Mouse (Mus musculus) forebrain, embryonic 15.5 days (tissue): ENCODE data around the gene 4921517D22Rik. TPM values are rescaled to one million over a fixed set of nuclear protein-coding genes. Genes with fewer than 3 reads are reported as not detected.
A peak's percentile ranks its signal among the peaks of the same experiment; 100 is the strongest.
"Not testable (repeated sequence)": the region's sequence is repeated elsewhere in the genome, so short reads cannot be mapped to it uniquely, and the experiment has no call there.

Experiments
- ATAC-seq: fragments of 200-750 bp; cut with Nextera tagmentation; replicated peaks from 2 replicates; pipeline ENCODE4 v1.8.0; 2017; ENCODE audit warnings: mild to moderate bottlenecking, moderate TSS enrichment, moderate library complexity
- H3K27ac ChIP-seq: fragments of 300-500 bp; sonication (generic); replicated peaks from 2 replicates; pipeline ENCODE4 v1.5.1; 2015; ENCODE audit warnings: mild to moderate bottlenecking, inconsistent platforms
- H3K27me3 ChIP-seq: fragments of 300-500 bp; sonication (generic); 2 replicates; pipeline ENCODE4 v1.6.1; 2015; ENCODE audit warnings: inconsistent platforms
- H3K36me3 ChIP-seq: fragments of 300-500 bp; sonication (generic); 2 replicates; pipeline ENCODE4 v1.6.1; 2015; ENCODE audit warnings: mild to moderate bottlenecking, inconsistent platforms
- H3K4me1 ChIP-seq: fragments of 300-500 bp; sonication (generic); 2 replicates; pipeline ENCODE4 v1.6.1; 2015; ENCODE audit warnings: inconsistent platforms
- H3K4me2 ChIP-seq: fragments of 300-500 bp; sonication (generic); replicated peaks from 2 replicates; pipeline ENCODE4 v1.6.1; 2015; ENCODE audit warnings: mild to moderate bottlenecking, inconsistent platforms
- H3K4me3 ChIP-seq: fragments of 300-500 bp; sonication (generic); 2 replicates; pipeline ENCODE4 v1.5.1; 2015; ENCODE audit warnings: mild to moderate bottlenecking, inconsistent platforms
- H3K9ac ChIP-seq: fragments of 300-500 bp; sonication (generic); replicated peaks from 2 replicates; pipeline ENCODE4 v1.6.1; 2015; ENCODE audit warnings: mild to moderate bottlenecking, inconsistent platforms
- H3K9me3 ChIP-seq: fragments of 300-500 bp; sonication (generic); 2 replicates; pipeline ENCODE4 v1.6.1; 2016; ENCODE audit warnings: inconsistent platforms
- WGBS: fragments of 180-500 bp; shearing (Covaris S2); methylation state at CpG from one replicate; pipeline ENCODE4 v1.1.7; 2015; ENCODE audit warnings: mixed read lengths; 5-methylcytosine and 5-hydroxymethylcytosine counted together
- polyA plus RNA-seq: library from polyadenylated mRNA; unstranded; fragments of >200 nt; fragmentation: Nextera tagmentation; extraction: Ambion mirVana; gene quantifications from 2 replicates; pipeline ENCODE4 v1.2.1, GENCODE M21; 2015

4921517D22Rik gene
- polyA plus RNA-seq, 1 experiment from 2014 or later = not detected

DNA sequence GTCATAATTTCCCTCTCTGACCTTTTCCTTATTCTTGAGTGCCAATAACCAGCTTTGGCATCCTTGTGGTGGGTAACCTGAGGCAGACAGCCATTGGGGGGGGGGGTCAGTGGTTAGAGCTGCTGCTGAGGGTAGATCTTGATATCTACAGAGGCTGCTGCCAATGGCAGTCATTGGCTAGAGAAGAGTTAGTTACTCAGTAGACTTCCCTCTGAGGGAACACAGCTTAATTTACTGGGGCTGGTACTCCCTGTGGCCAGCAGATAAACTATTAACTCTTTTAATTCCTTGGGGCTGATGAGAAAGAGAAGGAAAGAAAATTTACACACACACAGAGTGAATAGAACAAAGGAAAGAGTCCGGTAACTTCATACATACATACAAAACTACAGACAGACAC is 25.6 kb upstream of the 4921517D22Rik start:
- Histone ChIP-seq H3K4me3 (no peak overlapping the region), H3K4me1 (no peaks in the 10 kb centered on the region), H3K9me3 (no peaks in the 10 kb centered on the region), H3K9ac (no peak overlapping the region), H3K27me3 (no peaks in the 10 kb centered on the region), H3K27ac (no peak overlapping the region), H3K4me2 (no peak overlapping the region), H3K36me3 (no peaks in the 10 kb centered on the region)
- WGBS = 90% methylated on average over 1 of the region's 1 CpGs
- no peak for ATAC-seq

DNA sequence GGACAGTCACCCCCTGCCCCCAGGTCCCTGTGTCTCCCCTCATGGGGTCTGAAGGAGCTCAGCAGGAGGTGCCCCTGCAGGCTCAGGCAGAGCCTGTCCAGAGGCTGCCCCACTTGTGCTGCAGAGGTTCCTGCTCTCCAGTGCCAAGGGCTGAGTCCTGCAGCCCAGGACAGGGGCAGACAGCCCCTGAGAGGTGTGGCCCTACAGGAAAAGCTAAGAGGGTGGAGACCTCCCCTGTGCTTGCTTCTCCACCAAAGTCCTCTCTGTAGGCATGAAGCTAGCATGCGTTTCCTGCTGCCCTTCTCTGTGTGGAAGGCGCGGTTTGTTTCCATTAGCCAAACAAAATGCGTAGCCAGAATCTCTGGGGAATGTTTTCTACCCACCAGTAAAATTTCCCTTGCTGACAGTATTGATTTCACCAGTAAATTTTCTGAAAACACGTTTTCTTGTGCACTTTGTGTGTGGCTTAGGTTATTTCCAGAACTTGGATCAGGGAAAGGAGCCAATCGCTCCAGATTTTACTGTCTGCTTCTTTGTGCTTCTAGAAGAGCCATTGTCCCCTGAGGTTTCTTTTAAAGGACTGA is 25.0 kb upstream of the 4921517D22Rik start:
- not testable (repeated sequence) for H3K36me3 ChIP-seq, H3K4me2 ChIP-seq, H3K27me3 ChIP-seq, H3K4me1 ChIP-seq, H3K9me3 ChIP-seq, ATAC-seq, H3K27ac ChIP-seq, H3K4me3 ChIP-seq, H3K9ac ChIP-seq
- 37% methylated on average over 6 of the region's 6 CpGs for WGBS

DNA sequence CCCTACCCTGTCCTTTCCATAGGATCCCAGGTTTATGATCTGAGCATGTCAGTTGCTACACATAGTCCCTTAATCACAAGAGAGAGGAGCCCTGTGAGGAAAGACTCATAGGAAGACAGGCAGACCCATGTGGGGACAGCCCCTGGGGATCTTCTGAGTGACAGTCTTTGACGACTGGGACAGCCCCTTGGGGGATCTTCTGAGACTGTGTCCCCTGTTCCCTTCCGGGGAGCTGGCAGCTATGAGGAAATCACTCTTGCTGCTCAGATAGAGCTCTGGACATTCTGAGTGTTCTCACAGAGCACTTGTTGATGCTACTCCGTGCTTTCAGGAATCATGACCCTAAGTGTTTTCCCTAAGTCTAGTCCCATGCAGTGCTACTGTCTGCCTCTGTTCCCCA is 19.8 kb upstream of the 4921517D22Rik start:
- no peak for ATAC-seq

DNA sequence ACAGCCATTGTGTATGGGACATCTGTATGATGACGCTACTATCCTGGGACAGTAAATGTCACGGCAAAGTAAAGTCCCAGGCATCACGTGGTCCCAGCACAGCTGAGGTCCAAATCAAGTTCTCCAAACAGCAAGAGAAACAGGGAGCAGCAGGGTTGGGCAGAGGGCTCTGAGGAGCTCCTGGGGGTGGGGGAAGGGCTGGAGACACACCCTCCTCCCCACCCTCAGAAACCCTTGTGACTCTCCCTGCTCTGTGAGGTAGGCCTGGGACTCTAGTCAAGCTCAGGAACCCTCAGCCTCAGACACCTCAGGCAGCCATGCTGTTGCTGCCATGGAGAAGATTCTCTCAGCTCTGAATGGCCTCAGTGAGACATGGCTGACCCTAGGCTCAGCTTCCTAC is 18.1 kb upstream of the 4921517D22Rik start, which contains the start of gene Spata31d1b:
Gene Spata31d1b (plus strand): TSS at position 301 of the 400 bp plus-strand sequence.
- not testable (repeated sequence) for ATAC-seq
- 73% methylated on average over 3 of the region's 3 CpGs for WGBS

More for the DNA sequence above, 19.8 kb upstream of the 4921517D22Rik start:
- H3K4me3 ChIP-seq = no peak overlapping the region
- H3K9me3 ChIP-seq = no peaks in the 10 kb centered on the region
- no peak overlapping the region for H3K9ac ChIP-seq
- H3K36me3 ChIP-seq = no peaks in the 10 kb centered on the region
- H3K27ac ChIP-seq = no peak overlapping the region
- H3K27me3 ChIP-seq = no peaks in the 10 kb centered on the region
- no peak overlapping the region for H3K4me2 ChIP-seq
- 51% methylated on average over 3 of the region's 3 CpGs for WGBS
- H3K4me1 ChIP-seq = no peaks in the 10 kb centered on the region

DNA sequence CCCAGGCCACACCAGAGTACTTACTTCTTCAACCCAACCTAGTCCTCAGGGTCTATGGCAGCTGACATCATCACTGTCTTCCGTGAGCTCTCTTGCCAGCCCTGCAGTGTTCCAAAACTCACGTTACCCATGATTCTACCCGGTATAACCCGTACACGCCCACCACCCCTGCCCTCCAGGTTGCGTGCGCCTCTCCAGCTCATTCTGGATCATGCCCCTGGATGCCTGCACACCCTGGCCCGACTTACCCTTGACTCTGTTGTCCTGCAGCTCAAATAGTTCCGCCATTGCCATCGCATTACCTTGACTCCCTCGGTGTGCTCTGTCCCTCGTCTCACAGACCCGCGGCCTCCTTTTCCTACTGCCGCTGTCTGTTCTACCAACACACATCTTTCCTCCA is 16.3 kb upstream of the 4921517D22Rik start, which contains the start of gene Spata31d1a:
Gene Spata31d1a (minus strand): TSS at position 101 of the 400 bp plus-strand sequence.
- WGBS = 94% methylated on average over 15 of the region's 15 CpGs
- Histone ChIP-seq H3K4me2 (no peak within 1 kb of the TSS), H3K9me3 (no peaks in the 10 kb centered on the region), H3K4me1 (no peaks in the 10 kb centered on the region), H3K27me3 (no peaks in the 10 kb centered on the region), H3K4me3 (no peak within 1 kb of the TSS), H3K9ac (no peak within 1 kb of the TSS), H3K36me3 (no peaks in the 10 kb centered on the region), H3K27ac (no peak within 1 kb of the TSS)
- no peak for ATAC-seq

More for the DNA sequence above, 18.1 kb upstream of the 4921517D22Rik start, which contains the start of gene Spata31d1b:
- H3K4me2 ChIP-seq, H3K36me3 ChIP-seq, H3K9me3 ChIP-seq, H3K27ac ChIP-seq, H3K4me3 ChIP-seq, H3K9ac ChIP-seq, H3K4me1 ChIP-seq, H3K27me3 ChIP-seq: not testable (repeated sequence)

DNA sequence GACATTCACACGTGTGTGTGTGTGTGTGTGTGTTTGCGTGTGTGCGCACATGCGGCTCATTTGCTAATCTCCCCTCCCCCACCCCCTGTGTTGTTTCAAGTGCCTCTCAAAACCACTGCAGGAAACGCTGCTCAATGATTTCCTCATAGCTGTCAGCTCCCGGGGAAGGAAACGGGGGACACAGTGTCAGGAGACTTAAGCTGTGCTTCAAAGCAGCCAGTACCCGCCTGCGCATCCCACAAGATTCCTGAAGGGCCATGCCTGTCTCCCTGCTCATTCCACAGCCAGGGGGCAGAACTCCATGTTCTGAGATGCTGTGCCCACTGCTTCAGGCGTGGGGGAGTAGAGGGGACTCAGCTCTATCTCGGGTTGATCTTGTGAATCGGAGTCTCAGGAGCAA is 10.7 kb upstream of the 4921517D22Rik start:
- Histone ChIP-seq H3K9ac (no peak overlapping the region), H3K36me3 (no peaks in the 10 kb centered on the region), H3K4me1 (no peaks in the 10 kb centered on the region), H3K27ac (no peak overlapping the region), H3K27me3 (no peaks in the 10 kb centered on the region), H3K9me3 (no peaks in the 10 kb centered on the region), H3K4me3 (no peak overlapping the region), H3K4me2 (no peak overlapping the region)
- WGBS = 61% methylated on average over 12 of the region's 12 CpGs
- 0 out of 2 replicates have a peak, but pooled peaks have one; percentile 58 for ATAC-seq

DNA sequence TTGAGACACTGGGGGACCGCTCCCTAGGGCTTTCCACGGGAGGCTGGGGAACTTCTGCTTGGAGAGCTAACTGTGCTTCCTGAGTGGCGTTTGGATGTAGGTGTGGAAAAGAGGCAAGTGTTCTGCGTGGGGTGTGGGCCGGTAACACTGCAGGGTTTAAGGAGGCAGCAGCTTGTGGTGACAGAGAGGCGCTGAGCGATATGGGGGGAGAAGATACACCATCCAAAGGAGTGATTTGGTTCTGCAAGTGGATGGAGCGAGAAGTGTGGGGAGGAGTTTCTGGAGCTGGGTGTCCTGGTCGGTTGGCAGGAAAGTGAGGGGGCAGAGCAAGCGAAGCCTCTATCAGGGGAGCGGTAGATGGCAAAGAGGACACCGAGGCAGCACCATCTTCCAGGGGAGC is 9.6 kb upstream of the 4921517D22Rik start:
- WGBS = 88% methylated on average over 12 of the region's 12 CpGs
- Histone ChIP-seq H3K9ac (no peak overlapping the region), H3K4me1 (no peaks in the 10 kb centered on the region), H3K4me3 (no peak overlapping the region), H3K27ac (no peak overlapping the region), H3K27me3 (no peaks in the 10 kb centered on the region), H3K4me2 (no peak overlapping the region), H3K36me3 (no peaks in the 10 kb centered on the region), H3K9me3 (no peaks in the 10 kb centered on the region)
- ATAC-seq = no peak

DNA sequence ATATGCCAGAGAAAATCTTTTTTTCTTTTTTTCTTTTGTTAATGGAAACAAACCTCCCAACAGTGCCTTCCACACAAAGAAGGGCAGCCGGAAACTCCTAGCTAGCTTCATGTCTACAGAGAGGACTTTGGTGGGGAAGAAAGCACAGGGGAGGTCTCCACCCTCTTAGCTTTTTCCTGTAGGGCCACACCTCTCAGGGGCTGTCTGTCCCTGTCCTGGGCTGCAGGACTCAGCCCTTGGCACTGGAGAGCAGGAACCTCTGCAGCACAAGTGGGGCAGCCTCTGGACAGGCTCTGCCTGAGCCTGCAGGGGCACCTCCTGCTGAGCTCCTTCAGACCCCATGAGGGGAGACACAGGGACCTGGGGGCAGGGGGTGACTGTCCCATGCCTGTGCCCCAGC is 6.2 kb upstream of the 4921517D22Rik start:
- 56% methylated on average over 1 of the region's 1 CpGs for WGBS
- H3K4me1 ChIP-seq, H3K9ac ChIP-seq, H3K9me3 ChIP-seq, H3K4me2 ChIP-seq, H3K27me3 ChIP-seq, H3K4me3 ChIP-seq, ATAC-seq, H3K27ac ChIP-seq, H3K36me3 ChIP-seq: not testable (repeated sequence)

DNA sequence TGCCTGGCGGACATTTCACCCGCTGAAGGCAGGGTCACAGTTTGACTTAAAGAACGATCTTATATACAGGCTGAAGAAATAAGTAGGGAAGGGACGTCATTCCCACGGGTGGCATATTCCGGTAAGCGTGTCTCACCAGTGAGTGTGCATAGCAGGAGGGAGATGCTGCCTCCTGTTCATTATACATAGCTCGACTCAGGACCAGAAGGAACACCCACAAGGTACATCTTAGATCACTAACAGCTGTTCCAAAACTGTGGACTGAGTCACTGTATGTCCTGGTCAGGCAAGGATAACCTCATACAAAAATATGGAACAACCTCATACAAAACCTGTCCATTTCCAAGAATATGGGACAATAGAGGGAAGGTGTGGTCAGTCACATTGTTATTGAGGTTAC is 5.2 kb upstream of the 4921517D22Rik start:
- H3K27me3 ChIP-seq = no peaks in the 10 kb centered on the region
- H3K9me3 ChIP-seq = no peaks in the 10 kb centered on the region
- no peak overlapping the region for H3K4me2 ChIP-seq
- no peak for ATAC-seq
- H3K9ac ChIP-seq = no peak overlapping the region
- H3K4me1 ChIP-seq = no peaks in the 10 kb centered on the region
- H3K36me3 ChIP-seq = no peaks in the 10 kb centered on the region
- 89% methylated on average over 8 of the region's 8 CpGs for WGBS
- H3K27ac ChIP-seq = no peak overlapping the region
- no peak overlapping the region for H3K4me3 ChIP-seq

DNA sequence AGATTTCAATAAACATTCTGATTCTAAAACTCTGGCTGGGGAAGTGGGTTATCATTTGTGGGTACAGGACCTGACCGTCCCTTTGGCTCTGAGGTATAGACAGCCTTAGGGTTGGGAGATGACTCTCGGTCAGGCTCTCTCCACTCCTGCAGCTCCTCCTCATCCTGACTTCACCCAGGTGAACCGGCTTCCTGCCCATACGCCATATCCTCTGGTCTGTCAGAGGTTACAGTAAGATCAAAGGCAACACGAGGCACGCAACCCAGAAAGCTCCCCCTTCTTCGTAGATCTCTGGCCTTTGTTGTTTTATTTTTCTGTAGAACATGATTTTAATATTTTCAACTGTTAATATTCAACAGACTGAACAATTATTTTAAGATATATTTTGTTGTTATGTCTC is 1.9 kb upstream of the 4921517D22Rik start:
- Histone ChIP-seq H3K36me3 (no peaks in the 10 kb centered on the region), H3K9ac (no peak overlapping the region), H3K4me2 (no peak overlapping the region), H3K4me1 (no peaks in the 10 kb centered on the region), H3K9me3 (no peaks in the 10 kb centered on the region), H3K27ac (no peak overlapping the region), H3K4me3 (no peak overlapping the region), H3K27me3 (no peaks in the 10 kb centered on the region)
- ATAC-seq = no peak
- WGBS = 90% methylated on average over 7 of the region's 7 CpGs

DNA sequence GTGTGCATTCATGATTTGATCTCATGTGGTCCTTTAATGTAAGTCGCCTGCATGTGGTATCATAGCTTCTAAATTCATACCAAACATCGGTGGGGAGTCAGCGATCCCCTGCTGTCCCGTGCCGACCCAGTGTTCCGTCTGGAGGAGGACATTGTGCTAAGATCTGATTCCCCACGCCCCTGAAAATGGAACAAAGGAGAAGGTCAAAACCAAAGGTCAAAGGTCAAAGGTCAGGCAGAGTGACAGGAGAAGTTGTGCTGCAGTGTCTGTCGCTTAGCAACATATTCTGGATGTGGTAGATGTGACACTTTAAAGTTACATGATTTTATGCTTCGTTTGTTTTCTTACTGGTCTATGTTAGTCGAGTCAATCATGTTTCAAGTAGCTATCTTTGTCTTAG is 2.4 kb downstream of the 4921517D22Rik start:
- Histone ChIP-seq H3K9ac (no peak overlapping the region), H3K4me1 (no peaks in the 10 kb centered on the region), H3K9me3 (no peaks in the 10 kb centered on the region), H3K27ac (no peak overlapping the region), H3K4me3 (no peak overlapping the region), H3K27me3 (no peaks in the 10 kb centered on the region), H3K4me2 (no peak overlapping the region), H3K36me3 (no peaks in the 10 kb centered on the region)
- 40% methylated on average over 10 of the region's 10 CpGs for WGBS
- ATAC-seq = no peak

DNA sequence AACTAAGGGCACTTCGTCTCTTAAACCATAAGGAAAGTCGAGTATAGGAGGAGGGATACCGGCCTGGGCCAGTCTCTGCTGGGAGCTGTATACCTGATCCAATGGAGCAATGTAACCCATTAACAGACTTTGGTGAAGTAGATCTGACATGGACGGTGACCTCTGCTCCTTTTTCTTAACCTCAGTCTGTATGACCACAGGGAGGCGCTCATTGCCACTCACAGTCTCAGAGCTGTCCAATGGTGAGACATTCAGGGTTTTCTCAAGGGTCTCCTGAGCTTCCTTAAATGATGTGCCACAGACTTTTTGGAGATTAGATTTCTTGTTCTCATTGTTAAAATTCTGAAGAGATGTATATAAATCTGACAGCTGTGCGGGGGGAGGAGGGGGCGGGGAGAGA is 3.3 kb downstream of the 4921517D22Rik start:
- 91% methylated on average over 7 of the region's 7 CpGs for WGBS
- H3K9me3 ChIP-seq = no peaks in the 10 kb centered on the region

DNA sequence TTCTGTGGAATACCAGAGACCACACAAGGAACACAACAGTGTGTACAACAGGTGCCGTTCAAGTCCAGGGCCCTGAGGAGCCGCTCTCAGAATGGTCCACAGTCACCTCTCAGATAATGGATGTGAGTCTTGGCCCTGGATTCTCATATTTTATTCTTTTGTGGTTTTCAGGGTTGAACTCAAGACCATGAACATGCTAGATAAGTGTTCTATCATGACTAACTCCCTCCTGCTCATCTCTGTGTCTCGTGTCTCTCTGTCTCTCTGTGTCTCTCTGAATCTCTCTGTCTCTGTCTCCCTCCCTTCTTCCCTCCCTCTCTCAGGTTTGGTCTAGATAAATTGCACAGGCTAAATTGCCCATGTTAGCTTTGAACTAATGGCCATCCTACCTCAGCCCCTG is 4.1 kb downstream of the 4921517D22Rik start:
- no peaks in the 10 kb centered on the region for H3K27me3 ChIP-seq
- WGBS = 87% methylated on average over 3 of the region's 3 CpGs
- no peaks in the 10 kb centered on the region for H3K36me3 ChIP-seq
- ATAC-seq = no peak
- no peaks in the 10 kb centered on the region for H3K4me1 ChIP-seq
- H3K9ac ChIP-seq = no peak overlapping the region
- no peak overlapping the region for H3K27ac ChIP-seq
- H3K9me3 ChIP-seq = no peaks in the 10 kb centered on the region
- H3K4me2 ChIP-seq = no peak overlapping the region
- no peak overlapping the region for H3K4me3 ChIP-seq

More for the DNA sequence above, 3.3 kb downstream of the 4921517D22Rik start:
- no peak overlapping the region for H3K4me2 ChIP-seq
- H3K27me3 ChIP-seq = no peaks in the 10 kb centered on the region
- no peaks in the 10 kb centered on the region for H3K4me1 ChIP-seq
- H3K4me3 ChIP-seq = no peak overlapping the region
- no peak for ATAC-seq
- no peak overlapping the region for H3K27ac ChIP-seq
- no peak overlapping the region for H3K9ac ChIP-seq
- H3K36me3 ChIP-seq = no peaks in the 10 kb centered on the region
